ENCODE assay signal across 17 mouse cellular contexts in the genomic region with DNA sequence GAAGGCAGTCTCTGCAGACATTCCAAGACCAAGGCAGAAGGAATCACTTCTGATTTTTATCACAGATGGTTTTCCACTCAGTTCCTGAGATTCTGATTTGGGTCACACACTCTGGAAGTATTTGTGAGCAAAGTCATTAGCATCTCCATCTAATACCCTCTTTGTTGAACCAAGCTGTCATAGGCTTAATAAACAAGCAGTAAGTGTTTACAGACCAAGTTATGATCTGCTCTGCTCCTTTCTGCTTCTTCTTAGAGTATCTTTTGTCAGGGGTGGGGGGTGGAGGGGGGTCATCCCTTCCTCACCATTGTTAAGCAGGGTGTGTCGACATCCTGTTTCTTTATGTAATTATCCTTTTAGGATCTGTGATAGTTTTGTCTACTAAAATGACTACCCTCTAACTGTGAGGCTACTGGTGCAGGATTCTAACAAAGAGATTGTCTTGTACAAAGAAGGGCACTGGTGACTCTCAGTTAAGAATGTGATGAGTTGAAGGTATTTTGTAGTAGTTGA.
A peak's percentile ranks its signal among the peaks of the same experiment; 100 is the strongest.
DNase-seq lines count a peak whose midpoint lies in the region; ATAC-seq and TF ChIP-seq lines count a peak whose summit lies in the region.
"Had no signal": no experiment of that assay in that cellular context is flagged by ENCODE, and none has a peak within 500 bp of the region (broad histone marks: within the 10 kb centered on the region; RNA-seq: fewer than 3 reads in every experiment).

No protein-coding gene starts in this region.

- DNase-seq in heart, adult 11 months, result peak; percentile 57
- DNase-seq in heart, postnatal 10 days, result no peak
- DNase-seq in intestine, embryonic 14.5 days (ENCODE audit: low spot score), result peak; percentile 39
- no peak for DNase-seq in stomach, postnatal 0 days (ENCODE audit: low spot score)
- no peak for DNase-seq in cerebellum, adult 9-11 months
- DNase-seq: cerebellum, adult 11 months; cerebellum, postnatal 25 days; gastrocnemius, postnatal 14 days; liver; thymus, adult 2 months had no signal

- intact Hi-C loops in heart, postnatal 10 days (cut with DNase I), result loop anchor here (2.0 to 5.0 kb wide), 4 partner anchors 18 to 131 kb away; no protein-coding TSS in a partner anchor

- TF ChIP-seq CTCF in intestine, postnatal 0 days (IDR thresholded peaks at IDR 0.05; ENCODE audit: low read depth), result no peak
- no peak for TF ChIP-seq CTCF in stomach, postnatal 0 days (IDR thresholded peaks at IDR 0.05; ENCODE audit: low read depth)

- H3K9me3 ChIP-seq in intestine, embryonic 14.5 days (ENCODE audit: control insufficient read depth, low read length), result no peaks in the 10 kb centered on the region
- H3K9me3 ChIP-seq in intestine, postnatal 0 days (ENCODE audit: control insufficient read depth), result no peaks in the 10 kb centered on the region
- no peaks in the 10 kb centered on the region for H3K9me3 ChIP-seq in stomach, embryonic 14.5 days (ENCODE audit: control insufficient read depth, low read depth, low read length)
- H3K9me3 ChIP-seq in stomach, postnatal 0 days (ENCODE audit: control insufficient read depth, low read length), result no peaks in the 10 kb centered on the region
- no peaks in the 10 kb centered on the region for H3K9me3 ChIP-seq in liver, embryonic 12.5 days (replicated peaks)
- H3K9me3 ChIP-seq: midbrain, embryonic 15.5 days had no signal

- 31% methylated on average over 1 of the region's 1 CpGs for WGBS in intestine, embryonic 14.5 days
- WGBS in intestine, postnatal 0 days, result 52% methylated on average over 1 of the region's 1 CpGs
- 35% methylated on average over 1 of the region's 1 CpGs for WGBS in stomach, embryonic 14.5 days
- 39% methylated on average over 1 of the region's 1 CpGs for WGBS in stomach, postnatal 0 days
- 65% methylated on average over 1 of the region's 1 CpGs for WGBS in liver, embryonic 12.5 days (ENCODE audit: insufficient replicate concordance)

- no peak overlapping the region for H3K9ac ChIP-seq in intestine, embryonic 14.5 days (ENCODE audit: low read length)
- H3K9ac ChIP-seq in intestine, postnatal 0 days (ENCODE audit: low read depth, low read length), result no peak overlapping the region
- no peak overlapping the region for H3K9ac ChIP-seq in stomach, embryonic 14.5 days (replicated peaks; ENCODE audit: low read depth, low read length)
- H3K9ac ChIP-seq in stomach, postnatal 0 days (ENCODE audit: low read length), result no peak overlapping the region
- H3K9ac ChIP-seq in liver, embryonic 12.5 days, result no peak overlapping the region
- H3K9ac ChIP-seq: midbrain, embryonic 15.5 days had no signal

- H3K27ac ChIP-seq in intestine, embryonic 14.5 days (ENCODE audit: low read depth), result peak overlapping the region; percentile 29; the same call in 1 of the 2 replicates
- no peak overlapping the region for H3K27ac ChIP-seq in intestine, postnatal 0 days (ENCODE audit: low read depth, low read length)
- H3K27ac ChIP-seq in stomach, embryonic 14.5 days (ENCODE audit: low read length), result peak overlapping the region; percentile 3; the same call in 1 of the 2 replicates
- no peak overlapping the region for H3K27ac ChIP-seq in stomach, postnatal 0 days (replicated peaks)
- H3K27ac ChIP-seq in liver, embryonic 12.5 days, result no peak overlapping the region
- H3K27ac ChIP-seq: hindbrain, postnatal 0 days; kidney, postnatal 0 days; layer of hippocampus, adult 2 months; midbrain, embryonic 15.5 days had no signal

- no peaks in the 10 kb centered on the region for H3K27me3 ChIP-seq in intestine, embryonic 14.5 days (replicated peaks; ENCODE audit: control insufficient read depth, insufficient read depth, low read length)
- H3K27me3 ChIP-seq in intestine, postnatal 0 days (replicated peaks; ENCODE audit: control insufficient read depth, insufficient read depth, low read length), result no peaks in the 10 kb centered on the region
- H3K27me3 ChIP-seq in stomach, embryonic 14.5 days (ENCODE audit: control insufficient read depth, insufficient read depth, low read length), result no peaks in the 10 kb centered on the region
- H3K27me3 ChIP-seq in stomach, postnatal 0 days (ENCODE audit: control insufficient read depth, insufficient read depth, low read length), result no peaks in the 10 kb centered on the region
- no peaks in the 10 kb centered on the region for H3K27me3 ChIP-seq in liver, embryonic 12.5 days (replicated peaks)
- H3K27me3 ChIP-seq: midbrain, embryonic 15.5 days had no signal

- no peak for ATAC-seq in intestine, embryonic 14.5 days (replicated peaks; ENCODE audit: low FRiP score, low TSS enrichment, low read depth)
- no peak for ATAC-seq in intestine, postnatal 0 days
- no peak for ATAC-seq in stomach, embryonic 14.5 days (ENCODE audit: insufficient number of reproducible peaks, insufficient read depth, low FRiP score, low read depth)
- ATAC-seq in stomach, postnatal 0 days (ENCODE audit: low FRiP score, low TSS enrichment), result no peak
- no peak for ATAC-seq in liver, embryonic 12.5 days
- ATAC-seq: midbrain, embryonic 15.5 days had no signal

- H3K36me3 ChIP-seq in intestine, embryonic 14.5 days (ENCODE audit: control insufficient read depth, insufficient read depth, low read length), result no peaks in the 10 kb centered on the region
- H3K36me3 ChIP-seq in intestine, postnatal 0 days (ENCODE audit: control insufficient read depth, insufficient read depth), result no peaks in the 10 kb centered on the region
- no peaks in the 10 kb centered on the region for H3K36me3 ChIP-seq in stomach, embryonic 14.5 days (ENCODE audit: control insufficient read depth, insufficient read depth, low read length)
- no peaks in the 10 kb centered on the region for H3K36me3 ChIP-seq in stomach, postnatal 0 days (ENCODE audit: control insufficient read depth, insufficient read depth, low read length)
- H3K36me3 ChIP-seq in liver, embryonic 12.5 days, result no peaks in the 10 kb centered on the region
- H3K36me3 ChIP-seq: midbrain, embryonic 15.5 days had no signal

- H3K4me2 ChIP-seq in intestine, embryonic 14.5 days (ENCODE audit: low read length), result no peak overlapping the region
- H3K4me2 ChIP-seq in intestine, postnatal 0 days (replicated peaks; ENCODE audit: low read depth), result no peak overlapping the region
- no peak overlapping the region for H3K4me2 ChIP-seq in stomach, embryonic 14.5 days (replicated peaks; ENCODE audit: low read depth, low read length)
- no peak overlapping the region for H3K4me2 ChIP-seq in stomach, postnatal 0 days (replicated peaks; ENCODE audit: low read depth)
- H3K4me2 ChIP-seq in liver, embryonic 12.5 days, result no peak overlapping the region
- H3K4me2 ChIP-seq: midbrain, embryonic 15.5 days had no signal

- peaks cover 19% of the 10 kb centered on the region; the same call in 1 of the 2 replicates for H3K4me1 ChIP-seq in intestine, embryonic 14.5 days (replicated peaks; ENCODE audit: control insufficient read depth, insufficient read depth, low read length)
- H3K4me1 ChIP-seq in intestine, postnatal 0 days (replicated peaks; ENCODE audit: control insufficient read depth, insufficient read depth, low read length), result no peaks in the 10 kb centered on the region
- peaks cover 14% of the 10 kb centered on the region for H3K4me1 ChIP-seq in stomach, embryonic 14.5 days (ENCODE audit: control insufficient read depth, insufficient read depth, low read length)
- no peaks in the 10 kb centered on the region for H3K4me1 ChIP-seq in stomach, postnatal 0 days (replicated peaks; ENCODE audit: control insufficient read depth, insufficient read depth)
- no peaks in the 10 kb centered on the region for H3K4me1 ChIP-seq in liver, embryonic 12.5 days
- H3K4me1 ChIP-seq: midbrain, embryonic 15.5 days had no signal

- no peak overlapping the region for H3K4me3 ChIP-seq in intestine, embryonic 14.5 days (ENCODE audit: low read depth, low read length)
- H3K4me3 ChIP-seq in intestine, postnatal 0 days (ENCODE audit: low read depth, low read length), result no peak overlapping the region
- H3K4me3 ChIP-seq in stomach, embryonic 14.5 days (ENCODE audit: low read depth, low read length), result no peak overlapping the region
- H3K4me3 ChIP-seq in stomach, postnatal 0 days (ENCODE audit: low read depth, low read length), result no peak overlapping the region
- H3K4me3 ChIP-seq in liver, embryonic 12.5 days, result no peak overlapping the region
- H3K4me3 ChIP-seq: layer of hippocampus, adult 2 months; midbrain, embryonic 15.5 days had no signal

- TF ChIP-seq EP300 in stomach, postnatal 0 days (optimal IDR thresholded peaks at IDR 0.05), result no peak

Comparison
In these comparisons a context has a peak if more than half of its experiments do, and no peak if none do; other contexts are left out.
1. DNase-seq: peak in heart, adult 11 months (single experiment) and intestine, embryonic 14.5 days (single experiment); none in heart, postnatal 10 days (0 of 2), stomach, postnatal 0 days (single experiment) and cerebellum, adult 9-11 months (single experiment).
2. H3K27ac ChIP-seq: peak in intestine, embryonic 14.5 days (single experiment) and stomach, embryonic 14.5 days (single experiment); none in intestine, postnatal 0 days (single experiment), stomach, postnatal 0 days (single experiment) and liver, embryonic 12.5 days (single experiment).